Mouse (Mus musculus) embryo, embryonic 10.5 days (tissue): ENCODE measurements around the gene Entr1.

Source experiments
- DNase-seq: peaks from one replicate; pipeline ENCODE4 v3.0.0-alpha.2; 2015; ENCODE audit warnings: low spot score

The Entr1 gene

DNA sequence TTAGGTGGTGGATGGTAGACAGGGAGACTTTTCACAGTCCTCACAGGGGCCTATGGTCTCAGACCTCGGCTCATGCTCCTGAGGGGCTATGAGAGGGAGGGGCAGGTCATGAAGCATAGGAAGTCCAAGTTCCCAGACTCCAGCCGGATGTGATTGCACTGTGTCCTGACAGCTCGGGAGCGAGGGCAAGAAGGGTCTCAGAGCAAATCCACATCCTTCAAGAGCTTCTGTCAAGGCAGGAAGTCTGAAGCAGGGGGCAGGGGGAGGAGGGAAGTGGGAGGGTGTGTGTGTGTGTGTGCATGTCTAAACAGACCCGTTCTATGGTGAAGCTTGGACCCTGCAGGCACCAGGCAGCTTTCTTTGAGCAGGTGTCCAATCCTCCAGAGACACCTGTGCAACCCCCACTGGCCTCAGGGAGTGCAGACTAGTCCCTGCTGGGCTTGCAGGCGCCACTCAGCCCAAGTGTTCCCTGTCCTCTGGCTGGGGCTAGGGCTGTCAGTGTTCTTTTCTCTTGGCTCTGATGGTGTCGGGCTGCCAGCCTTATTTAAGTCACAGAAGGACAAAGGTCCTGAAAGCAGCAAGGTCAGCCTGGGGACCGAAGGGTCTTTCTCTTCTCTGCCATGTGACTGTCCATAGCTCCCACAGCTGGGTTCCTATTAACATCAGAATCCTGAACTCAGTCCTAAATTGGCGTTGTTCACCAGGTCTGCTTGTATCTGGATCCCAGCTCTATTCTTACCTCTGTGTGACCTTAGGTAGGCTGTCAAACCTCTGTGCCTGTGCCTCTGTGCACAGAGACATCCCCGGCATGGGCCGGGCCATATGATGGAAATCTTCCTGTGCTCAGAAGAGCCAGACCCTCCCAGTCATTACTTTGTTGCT is 46.3 kb downstream of the Entr1 start:
- DNase-seq: peak; percentile 15

DNA sequence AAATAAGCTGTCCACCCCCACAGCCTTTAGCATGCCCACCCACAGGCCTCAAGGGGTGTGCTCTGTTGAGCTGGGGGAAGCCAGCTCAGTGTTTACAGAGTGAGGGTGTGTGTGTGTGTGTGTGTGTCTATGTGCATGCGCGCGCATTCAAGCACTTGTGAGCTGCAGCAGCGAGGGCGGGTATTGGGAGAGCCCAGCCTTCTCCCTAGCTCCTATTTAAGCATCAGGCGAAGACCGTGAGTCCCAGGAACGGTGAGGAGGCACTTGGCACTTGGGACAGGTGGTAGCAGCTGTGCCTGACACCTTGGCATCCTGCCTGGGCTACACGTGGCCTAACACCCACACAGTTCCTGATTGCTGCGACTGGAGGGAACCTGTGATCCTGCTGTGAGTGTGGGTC is 47.1 kb downstream of the Entr1 start:
- no peak for DNase-seq

DNA sequence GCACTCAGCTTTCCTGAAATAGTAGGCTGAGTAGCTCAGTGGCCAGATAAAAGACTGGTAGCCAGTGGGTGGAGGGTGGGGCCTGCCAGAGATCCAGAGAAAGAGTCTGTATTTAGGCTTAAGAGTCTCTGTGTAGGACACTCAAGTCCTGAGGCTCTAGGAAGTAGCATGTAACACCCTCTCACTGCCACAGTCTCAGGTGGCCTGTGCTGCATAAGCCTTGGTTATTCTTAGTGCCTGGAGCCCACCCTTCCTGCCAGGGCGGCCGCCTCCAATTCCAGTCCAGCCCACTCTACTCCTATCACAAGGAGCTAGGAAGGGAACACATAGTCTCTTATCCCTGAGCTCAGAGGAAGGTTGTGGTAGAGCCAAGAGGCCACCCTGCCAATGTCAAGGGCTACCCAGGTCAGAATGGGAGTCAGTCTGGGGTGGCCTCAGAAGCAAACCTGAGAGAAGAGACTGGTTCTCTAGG is 47.6 kb downstream of the Entr1 start:
- DNase-seq: no peak

DNA sequence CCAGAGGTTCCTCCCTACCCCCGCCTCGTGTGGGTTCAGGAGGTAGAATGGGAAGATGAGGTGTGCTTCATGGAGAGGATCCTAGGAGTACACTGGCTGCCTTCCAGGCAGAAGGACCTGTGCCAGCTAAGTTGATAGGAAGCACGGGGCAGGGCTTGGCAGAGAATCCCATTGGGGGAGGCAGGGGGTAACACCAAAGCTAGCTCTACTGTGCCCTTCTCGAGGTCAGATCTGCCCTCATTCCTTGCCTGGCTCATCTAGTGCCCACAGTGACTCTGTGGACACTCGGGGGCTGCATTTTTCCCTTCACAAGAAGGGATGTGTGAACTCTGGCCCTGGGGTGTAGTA is 49.9 kb downstream of the Entr1 start:
- no peak for DNase-seq

DNA sequence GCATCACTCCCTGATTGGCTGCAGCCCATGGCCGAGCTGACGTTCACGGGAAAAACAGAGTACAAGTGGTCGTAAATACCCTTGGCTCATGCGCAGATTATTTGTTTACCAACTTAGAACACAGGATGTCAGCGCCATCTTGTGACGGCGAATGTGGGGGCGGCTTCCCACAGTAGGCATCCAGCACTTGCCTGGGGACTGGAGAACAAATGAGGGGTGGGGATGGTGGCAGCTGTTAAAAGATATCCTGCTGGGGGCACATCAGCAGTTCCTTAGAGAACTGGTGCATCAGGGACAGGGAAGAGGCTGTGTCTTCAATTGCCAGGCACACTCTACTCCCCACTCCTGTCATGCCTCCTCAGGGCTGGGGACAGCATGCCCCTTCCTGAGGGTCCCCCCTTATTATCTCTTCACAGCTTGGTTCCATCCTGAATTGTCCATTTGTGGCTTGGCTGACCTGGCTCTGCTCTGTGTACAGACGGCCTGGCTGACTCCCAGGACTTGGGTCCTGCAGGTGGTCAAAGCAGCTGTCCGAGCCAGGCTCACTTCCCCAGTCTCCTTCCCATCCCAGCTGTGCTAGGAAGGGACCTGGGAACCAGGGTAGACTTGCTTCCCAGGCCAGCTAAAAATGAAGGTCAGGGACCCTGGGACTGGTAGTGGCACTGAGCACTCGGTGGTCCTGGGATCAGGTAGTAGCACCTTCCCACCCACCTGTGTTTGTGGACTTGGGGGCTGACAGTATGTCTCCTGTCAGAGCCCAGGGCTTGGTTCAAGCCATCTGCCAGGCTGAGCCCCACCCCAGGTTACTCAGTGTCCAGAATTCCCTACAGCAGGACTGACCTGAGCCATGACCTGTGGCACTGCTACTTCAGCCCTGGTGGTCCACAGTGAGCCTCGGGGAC is 50.6 kb downstream of the Entr1 start:
- DNase-seq: no peak
